Mouse (Mus musculus): Measurements from ENCODE around the gene Lyl1. TPM values are rescaled to one million over a fixed set of nuclear protein-coding genes. Genes with fewer than 3 reads are reported as not detected.

The Lyl1 gene
- polyA plus RNA-seq, 1 experiment from 2014 or later, result 3.6 TPM

DNA sequence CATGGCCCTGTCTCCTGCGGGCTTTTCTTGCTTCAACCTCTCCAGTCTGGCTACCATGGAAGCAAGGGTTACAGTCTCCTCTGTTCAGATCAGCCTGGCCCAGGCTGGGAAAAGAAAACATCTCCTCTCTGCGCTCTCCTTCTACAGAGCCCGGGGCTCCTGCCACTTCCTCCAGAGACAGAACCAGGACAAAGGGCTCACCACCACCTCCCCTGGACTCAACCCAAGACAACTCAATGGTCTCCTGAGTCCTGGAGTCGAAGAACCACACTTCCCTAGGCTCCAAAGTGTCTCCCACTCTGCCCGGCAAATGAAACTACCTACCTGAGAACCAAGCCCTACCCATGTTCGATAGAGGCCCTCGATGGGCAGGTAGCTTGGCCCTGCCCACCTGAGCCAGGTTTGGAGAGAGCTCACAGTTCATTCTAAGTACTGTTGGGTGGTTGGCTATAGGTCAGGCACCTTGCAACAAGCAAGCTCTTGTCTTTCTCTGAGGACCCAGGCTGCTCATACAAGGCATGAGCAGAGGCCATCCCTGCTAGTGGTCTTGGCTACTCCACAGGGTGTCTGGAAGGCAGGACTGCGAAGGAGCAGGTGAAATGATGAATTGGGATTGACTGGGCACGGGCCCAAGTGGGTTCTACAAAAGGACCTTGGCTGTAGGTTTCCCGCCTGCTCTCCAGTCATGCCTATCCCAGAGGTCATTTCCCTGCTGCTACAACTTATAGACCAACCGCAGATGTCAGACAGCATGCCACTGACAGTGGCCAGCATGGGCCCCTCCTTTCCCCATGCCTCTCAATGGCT, 30.3 kb downstream of the Lyl1 start:
- Histone ChIP-seq H3K4me3 (no peak overlapping the region), H3K27me3 (peaks cover 36% of the 10 kb centered on the region), H3K4me1 (replicated peaks) (peaks cover 95% of the 10 kb centered on the region), H3K27ac (replicated peaks) (peak overlapping the region; percentile 90), H3K9me3 (no peaks in the 10 kb centered on the region), H3K9ac (peak overlapping the region; percentile 47), H3K4me2 (no peak overlapping the region), H3K36me3 (peaks cover 12% of the 10 kb centered on the region; the same call in 1 of the 2 replicates)
- no peak for ATAC-seq (ENCODE audit: low read depth)
- WGBS, result 62% methylated on average over 11 of the region's 11 CpGs

DNA sequence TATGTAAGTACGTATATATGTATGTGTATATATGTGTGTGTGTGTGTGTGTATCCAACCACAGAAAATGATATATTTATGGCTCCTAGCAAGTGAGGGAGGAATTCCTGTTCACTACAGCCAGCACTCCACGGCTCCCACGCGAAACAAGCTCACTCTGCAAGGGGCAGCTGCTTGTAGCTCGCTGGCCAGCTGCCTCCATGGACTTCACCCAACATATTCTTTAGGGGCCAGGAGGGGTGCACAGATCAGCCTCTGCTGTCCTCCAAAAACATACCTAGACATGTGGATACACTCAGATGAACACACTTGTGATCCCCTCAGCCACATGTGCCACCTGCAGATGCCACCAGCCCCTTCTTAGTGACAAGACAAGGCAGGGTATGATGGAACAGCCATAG, 31.3 kb downstream of the Lyl1 start:
- Histone ChIP-seq H3K27me3 (peaks cover 45% of the 10 kb centered on the region), H3K4me3 (no peak overlapping the region), H3K9ac (no peak overlapping the region), H3K4me2 (no peak overlapping the region), H3K36me3 (0 out of 2 replicates have a peak, but pooled peaks cover 2% of the 10 kb centered on the region), H3K27ac (replicated peaks) (peak overlapping the region; percentile 90), H3K9me3 (no peaks in the 10 kb centered on the region), H3K4me1 (replicated peaks) (peaks cover 97% of the 10 kb centered on the region)
- WGBS, result 51% methylated on average over 5 of the region's 5 CpGs
- no peak for ATAC-seq (ENCODE audit: low read depth)

DNA sequence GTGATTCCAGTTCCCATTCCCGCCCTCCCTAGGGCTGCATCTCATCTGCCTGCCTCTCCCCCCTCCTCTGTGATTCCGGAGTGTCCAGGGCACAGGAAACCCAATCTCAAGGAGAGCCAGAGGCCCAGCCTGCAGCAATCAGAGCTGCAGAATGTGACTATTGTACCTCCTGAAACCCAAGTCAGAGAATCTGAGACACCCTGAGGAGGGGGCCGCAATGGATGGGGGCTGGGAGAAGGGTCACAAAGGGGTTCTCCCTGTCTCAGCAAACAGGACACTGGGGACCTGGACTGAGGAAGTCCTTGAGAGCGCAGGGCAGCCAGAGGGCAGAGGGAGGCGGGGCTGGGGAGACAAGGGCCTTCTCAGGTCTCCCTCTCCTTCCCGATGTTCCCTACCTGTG, 31.7 kb downstream of the Lyl1 start:
- ATAC-seq (ENCODE audit: low read depth), result no peak
- Histone ChIP-seq H3K4me3 (no peak overlapping the region), H3K27ac (replicated peaks) (peak overlapping the region; percentile 90), H3K9me3 (no peaks in the 10 kb centered on the region), H3K4me1 (replicated peaks) (peaks cover 97% of the 10 kb centered on the region), H3K9ac (0 out of 2 replicates have a peak overlapping the region, but pooled peaks have one; percentile 31), H3K27me3 (peaks cover 50% of the 10 kb centered on the region), H3K4me2 (no peak overlapping the region), H3K36me3 (no peaks in the 10 kb centered on the region)
- 49% methylated on average over 6 of the region's 6 CpGs for WGBS

DNA sequence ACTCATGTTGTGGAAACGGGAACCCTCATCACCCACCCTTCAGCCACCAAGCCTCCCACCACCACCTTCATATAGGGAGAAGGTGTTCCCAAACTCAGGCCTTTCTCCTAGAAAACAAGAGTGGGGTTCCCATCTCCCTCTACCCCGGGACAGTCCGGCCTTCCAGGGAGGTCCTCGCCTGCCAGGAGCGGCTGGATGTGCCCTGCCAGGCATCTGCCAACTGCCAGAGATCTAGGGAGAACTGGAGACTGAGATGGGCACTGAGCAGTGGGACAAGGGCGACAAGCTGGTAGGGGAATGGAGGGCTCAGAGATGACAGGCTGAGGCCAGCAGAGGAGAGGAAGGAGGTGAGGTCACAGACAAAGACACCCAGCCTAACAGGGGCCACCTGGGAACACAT, 32.7 kb downstream of the Lyl1 start:
- Histone ChIP-seq H3K9ac (no peak overlapping the region), H3K36me3 (no peaks in the 10 kb centered on the region), H3K4me1 (replicated peaks) (peaks cover 97% of the 10 kb centered on the region), H3K4me2 (no peak overlapping the region), H3K27me3 (peaks cover 59% of the 10 kb centered on the region), H3K4me3 (no peak overlapping the region), H3K9me3 (no peaks in the 10 kb centered on the region), H3K27ac (replicated peaks) (0 out of 2 replicates have a peak overlapping the region, but pooled peaks have one; percentile 3)
- WGBS, result 92% methylated on average over 6 of the region's 6 CpGs
- no peak for ATAC-seq (ENCODE audit: low read depth)

- no peaks in the 10 kb centered on the region for H3K36me3 ChIP-seq
- H3K4me2 ChIP-seq, result no peak overlapping the region
- H3K27me3 ChIP-seq, result peaks cover 67% of the 10 kb centered on the region
- WGBS, result 80% methylated on average over 2 of the region's 2 CpGs
- H3K27ac ChIP-seq (replicated peaks), result no peak overlapping the region
- H3K4me3 ChIP-seq, result no peak overlapping the region
- H3K9me3 ChIP-seq, result no peaks in the 10 kb centered on the region
- ATAC-seq (ENCODE audit: low read depth), result no peak
- peaks cover 97% of the 10 kb centered on the region for H3K4me1 ChIP-seq (replicated peaks)
- no peak overlapping the region for H3K9ac ChIP-seq
Observed at GRCm38 (mm10) chr8:84734680-84735079, 33.4 kb downstream of the Lyl1 start.

DNA sequence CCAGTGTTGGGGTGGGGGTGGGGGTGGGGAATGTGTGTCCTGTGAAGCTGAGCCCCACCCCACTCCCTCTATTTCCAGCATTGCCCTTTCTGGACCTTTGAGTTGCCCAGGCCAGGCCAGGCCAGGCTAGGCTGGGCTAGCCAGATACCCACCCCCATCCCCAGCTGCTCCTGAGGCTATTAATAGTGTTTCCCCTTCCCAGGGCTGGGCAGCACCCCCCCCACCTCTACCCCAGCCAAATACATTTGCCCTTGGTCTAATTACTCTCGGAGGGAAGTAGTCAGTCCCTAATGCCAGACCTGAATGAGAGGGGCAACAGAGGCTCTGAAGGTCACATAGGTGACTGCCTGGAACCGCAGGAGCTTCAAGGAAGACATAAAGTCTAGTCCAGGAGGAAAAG, 34.3 kb downstream of the Lyl1 start:
- 37% methylated on average over 2 of the region's 2 CpGs for WGBS
- ATAC-seq (ENCODE audit: low read depth), result no peak
- H3K9ac ChIP-seq, result peak overlapping the region; percentile 13
- no peak overlapping the region for H3K4me2 ChIP-seq
- H3K27me3 ChIP-seq, result peaks cover 76% of the 10 kb centered on the region
- H3K4me1 ChIP-seq (replicated peaks), result peaks cover 97% of the 10 kb centered on the region
- H3K9me3 ChIP-seq, result no peaks in the 10 kb centered on the region
- no peak overlapping the region; the same call in 1 of the 2 replicates for H3K27ac ChIP-seq (replicated peaks)
- no peak overlapping the region for H3K4me3 ChIP-seq
- no peaks in the 10 kb centered on the region for H3K36me3 ChIP-seq

GRCm38 (mm10) chr8:84736521-84736920, 35.3 kb downstream of the Lyl1 start:
- whole genome bisulfite sequencing, result 79% methylated on average over 4 of the region's 4 CpGs
- Histone ChIP-seq H3K27me3 (peaks cover 85% of the 10 kb centered on the region), H3K27ac (replicated peaks) (no peak overlapping the region), H3K4me2 (no peak overlapping the region), H3K9ac (0 out of 2 replicates have a peak overlapping the region, but pooled peaks have one; percentile 2), H3K4me3 (no peak overlapping the region), H3K4me1 (replicated peaks) (peaks cover 97% of the 10 kb centered on the region), H3K36me3 (no peaks in the 10 kb centered on the region), H3K9me3 (no peaks in the 10 kb centered on the region)
- ATAC-seq (ENCODE audit: low read depth), result no peak

DNA sequence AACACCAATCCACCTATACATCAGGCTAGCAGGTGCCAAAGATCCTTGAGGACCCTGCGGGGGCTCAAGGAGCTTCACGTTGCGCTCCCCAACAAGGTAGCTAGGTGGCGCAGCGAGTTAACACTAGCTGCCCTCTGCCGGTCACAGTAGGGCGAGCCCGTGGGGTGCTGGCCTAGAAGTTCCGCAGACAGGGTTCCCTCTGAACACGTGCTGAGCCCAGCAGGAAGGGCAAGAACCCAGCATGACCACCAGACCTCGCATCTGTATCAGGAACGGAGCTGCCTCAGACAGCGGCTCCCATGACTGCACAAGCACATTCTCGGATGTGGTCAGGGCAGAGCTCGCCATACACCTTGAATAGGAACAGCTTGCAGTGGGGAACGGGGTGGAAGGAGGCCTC, 36.4 kb downstream of the Lyl1 start:
- Histone ChIP-seq H3K4me3 (peak overlapping the region; percentile 11; the same call in 1 of the 2 replicates), H3K27me3 (peaks cover 96% of the 10 kb centered on the region), H3K4me2 (peak overlapping the region; percentile 40), H3K9ac (0 out of 2 replicates have a peak overlapping the region, but pooled peaks have one; percentile 52), H3K27ac (replicated peaks) (no peak overlapping the region), H3K36me3 (no peaks in the 10 kb centered on the region), H3K4me1 (replicated peaks) (peaks cover 97% of the 10 kb centered on the region), H3K9me3 (no peaks in the 10 kb centered on the region)
- WGBS, result 1% methylated on average over 16 of the region's 16 CpGs
- 0 out of 2 replicates have a peak, but pooled peaks have one; percentile 21 for ATAC-seq (ENCODE audit: low read depth)

DNA sequence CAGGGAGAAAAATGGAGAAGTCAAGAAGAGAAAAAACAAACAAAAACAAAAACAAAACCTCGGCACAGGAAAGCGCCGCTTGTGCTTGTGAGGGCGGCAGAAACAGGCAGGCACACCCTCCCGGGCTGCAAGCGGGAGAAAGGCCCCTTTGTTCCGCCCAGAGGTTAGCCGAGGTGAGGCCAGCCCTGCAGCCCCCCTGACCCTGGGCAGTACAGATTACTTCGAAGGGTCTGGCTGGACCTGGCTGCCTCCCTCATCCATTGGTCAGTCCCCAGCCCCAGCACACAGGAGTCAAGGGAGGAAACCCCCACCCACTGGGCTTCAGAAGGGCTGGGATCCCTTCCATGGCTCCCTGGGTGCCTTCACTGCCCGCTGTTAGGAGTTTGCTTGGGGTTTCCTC, 37.0 kb downstream of the Lyl1 start:
- no peak for ATAC-seq (ENCODE audit: low read depth)
- WGBS, result 6% methylated on average over 10 of the region's 10 CpGs
- Histone ChIP-seq H3K9ac (peak overlapping the region; percentile 52; the same call in 1 of the 2 replicates), H3K9me3 (no peaks in the 10 kb centered on the region), H3K4me1 (replicated peaks) (peaks cover 97% of the 10 kb centered on the region), H3K36me3 (no peaks in the 10 kb centered on the region), H3K27me3 (peaks cover 98% of the 10 kb centered on the region), H3K4me3 (no peak overlapping the region), H3K27ac (replicated peaks) (peak overlapping the region; percentile 47), H3K4me2 (peak overlapping the region; percentile 40; the same call in 1 of the 2 replicates)

DNA sequence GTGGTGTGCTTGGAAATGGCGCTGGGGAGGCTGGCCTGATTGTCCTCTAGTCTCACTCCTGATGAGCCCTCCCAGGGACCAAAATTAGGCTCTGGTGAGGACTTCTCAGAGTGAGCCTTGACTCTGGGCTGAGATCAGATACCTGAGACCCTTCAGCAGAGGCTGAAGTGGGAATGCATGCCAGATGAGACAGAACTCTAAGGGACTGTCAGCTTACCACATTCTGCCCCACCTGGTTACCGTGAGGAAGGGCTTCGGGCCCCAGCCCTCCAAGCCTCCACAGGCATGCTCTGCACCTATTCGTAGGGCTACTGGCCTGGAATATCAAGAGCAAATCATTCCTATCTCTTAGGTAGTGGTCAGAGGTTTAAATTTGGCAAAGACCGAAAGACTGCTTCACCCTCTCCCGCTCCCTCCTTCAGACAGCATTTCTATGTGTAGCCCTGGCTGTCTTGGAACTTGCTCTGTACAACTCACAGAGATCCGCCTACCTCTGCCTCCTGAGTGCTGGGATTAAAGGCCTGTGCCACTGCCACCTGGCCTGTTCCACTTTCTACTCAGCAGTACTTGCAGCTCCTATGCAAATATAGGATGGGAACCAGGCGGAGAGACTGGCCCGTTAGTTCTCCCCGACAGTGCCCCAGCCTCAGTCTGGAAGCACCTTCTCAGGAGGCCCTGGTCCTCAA, 37.6 kb downstream of the Lyl1 start:
- H3K36me3 ChIP-seq, result no peaks in the 10 kb centered on the region
- H3K9me3 ChIP-seq, result no peaks in the 10 kb centered on the region
- 0 out of 2 replicates have a peak overlapping the region, but pooled peaks have one; percentile 40 for H3K4me2 ChIP-seq
- H3K4me3 ChIP-seq, result no peak overlapping the region
- peak overlapping the region; percentile 47 for H3K27ac ChIP-seq (replicated peaks)
- peak overlapping the region; percentile 52; the same call in 1 of the 2 replicates for H3K9ac ChIP-seq
- peaks cover 98% of the 10 kb centered on the region for H3K27me3 ChIP-seq
- 42% methylated on average over 10 of the region's 10 CpGs for WGBS
- H3K4me1 ChIP-seq (replicated peaks), result peaks cover 97% of the 10 kb centered on the region
- no peak for ATAC-seq (ENCODE audit: low read depth)

DNA sequence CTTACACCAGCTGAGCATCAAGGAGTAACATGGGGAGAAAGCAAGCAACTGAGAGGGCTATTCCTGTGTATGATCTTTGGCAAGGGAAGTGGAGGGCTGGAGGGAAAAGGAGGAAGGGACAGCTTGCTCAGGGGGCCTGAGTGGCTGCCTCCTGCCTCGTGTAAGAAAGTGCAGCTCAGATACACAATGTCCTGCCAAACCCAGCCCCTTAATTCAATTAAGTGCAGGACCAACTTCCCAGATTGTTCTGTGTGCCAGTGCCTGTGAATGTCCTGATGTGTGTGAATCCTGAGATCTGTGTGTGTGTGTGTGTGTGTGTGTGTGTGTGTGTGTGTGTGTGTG, 38.1 kb downstream of the Lyl1 start:
- peaks cover 98% of the 10 kb centered on the region for H3K27me3 ChIP-seq
- ATAC-seq (ENCODE audit: low read depth), result no peak
- 7% methylated on average over 1 of the region's 1 CpGs for WGBS

More for the DNA sequence above, 38.1 kb downstream of the Lyl1 start:
- no peaks in the 10 kb centered on the region for H3K9me3 ChIP-seq
- no peaks in the 10 kb centered on the region for H3K36me3 ChIP-seq
- no peak overlapping the region for H3K4me3 ChIP-seq
- H3K4me2 ChIP-seq, result no peak overlapping the region
- H3K9ac ChIP-seq, result peak overlapping the region; percentile 31; the same call in 1 of the 2 replicates
- peaks cover 97% of the 10 kb centered on the region for H3K4me1 ChIP-seq (replicated peaks)
- 0 out of 2 replicates have a peak overlapping the region, but pooled peaks have one; percentile 47 for H3K27ac ChIP-seq (replicated peaks)
